In the genomic region with DNA sequence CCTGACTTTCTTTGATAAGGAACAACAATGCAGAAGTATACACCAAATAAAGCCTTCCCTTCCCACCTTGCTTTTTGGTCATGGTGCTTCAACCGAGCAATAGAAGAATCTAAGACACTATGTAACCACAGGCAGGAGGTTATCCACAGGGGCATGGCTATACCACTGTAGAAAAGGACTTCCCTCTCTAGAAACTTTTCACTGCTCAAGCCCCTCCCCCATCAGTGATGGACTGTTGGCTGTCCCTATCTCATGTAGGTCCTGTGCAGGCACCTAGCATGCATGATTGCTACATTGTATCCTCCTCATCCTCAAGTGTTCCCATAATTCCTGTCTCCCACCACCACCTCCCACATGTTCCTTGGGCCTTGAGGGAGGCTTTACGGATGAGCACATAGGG, we compare ENCODE assay signal across 19 mouse cellular contexts. TPM values are rescaled to one million over a fixed set of nuclear protein-coding genes. Genes with fewer than 3 reads are reported as not detected.
DNase-seq lines count a peak whose midpoint lies in the region; ATAC-seq and TF ChIP-seq lines count a peak whose summit lies in the region.
"Had no signal": no experiment of that assay in that cellular context is flagged by ENCODE, and none has a peak within 500 bp of the region (broad histone marks: within the 10 kb centered on the region; RNA-seq: fewer than 3 reads in every experiment).

No protein-coding gene starts in this region.

- no peaks in the 10 kb centered on the region for H3K27me3 ChIP-seq in G1E (ENCODE audit: insufficient read depth, low read length)
- H3K27me3 ChIP-seq in erythroblast, embryonic 14.5 days (ENCODE audit: control insufficient read depth), result no peaks in the 10 kb centered on the region; the same call in 1 of the 2 replicates
- no peaks in the 10 kb centered on the region; the same call in 1 of the 2 replicates for H3K27me3 ChIP-seq in liver, embryonic 15.5 days
- peaks cover 54% of the 10 kb centered on the region for H3K27me3 ChIP-seq in forebrain, embryonic 10.5 days (ENCODE audit: poor library complexity, severe bottlenecking)
- H3K27me3 ChIP-seq in limb, embryonic 10.5 days (ENCODE audit: low read depth, poor library complexity, severe bottlenecking), result peaks cover 12% of the 10 kb centered on the region; the same call in 1 of the 2 replicates

- peak overlapping the region; percentile 71 for H3K4me2 ChIP-seq in liver, embryonic 15.5 days
- H3K4me2 ChIP-seq: hindbrain, embryonic 13.5 days had no signal

- TF ChIP-seq CTCF in G1E (IDR thresholded peaks at IDR 0.05; ENCODE audit: low read depth, low read length), result no peak

- H3K4me3 ChIP-seq in G1E (ENCODE audit: low read depth, low read length), result peak overlapping the region; percentile 21; the same call in 1 of the 2 replicates
- H3K4me3 ChIP-seq in erythroblast, embryonic 14.5 days (replicated peaks), result peak overlapping the region; percentile 13
- no peak overlapping the region for H3K4me3 ChIP-seq in liver, embryonic 15.5 days (replicated peaks)
- no peak overlapping the region for H3K4me3 ChIP-seq in forebrain, embryonic 10.5 days
- no peak overlapping the region for H3K4me3 ChIP-seq in limb, embryonic 10.5 days
- H3K4me3 ChIP-seq: hindbrain, embryonic 13.5 days; layer of hippocampus, adult 2 months; left cerebral cortex, adult 2 months had no signal

- peaks cover 16% of the 10 kb centered on the region for H3K36me3 ChIP-seq in G1E (replicated peaks)
- H3K36me3 ChIP-seq in erythroblast, embryonic 14.5 days (ENCODE audit: control insufficient read depth), result peaks cover 14% of the 10 kb centered on the region
- no peaks in the 10 kb centered on the region for H3K36me3 ChIP-seq in liver, embryonic 15.5 days (replicated peaks)
- no peaks in the 10 kb centered on the region for H3K36me3 ChIP-seq in forebrain, embryonic 10.5 days (replicated peaks)
- H3K36me3 ChIP-seq in limb, embryonic 10.5 days, result no peaks in the 10 kb centered on the region
- H3K36me3 ChIP-seq: hindbrain, embryonic 13.5 days had no signal

- peaks cover 96% of the 10 kb centered on the region for H3K4me1 ChIP-seq in G1E (ENCODE audit: insufficient read depth, low read depth, low read length)
- peaks cover 95% of the 10 kb centered on the region for H3K4me1 ChIP-seq in erythroblast, embryonic 14.5 days (ENCODE audit: control insufficient read depth)
- H3K4me1 ChIP-seq in liver, embryonic 15.5 days (replicated peaks), result peaks cover 89% of the 10 kb centered on the region
- H3K4me1 ChIP-seq in forebrain, embryonic 10.5 days, result peaks cover 15% of the 10 kb centered on the region
- peaks cover 15% of the 10 kb centered on the region for H3K4me1 ChIP-seq in limb, embryonic 10.5 days

- H3K27ac ChIP-seq in liver, embryonic 15.5 days (replicated peaks), result peak overlapping the region; percentile 100
- H3K27ac ChIP-seq in forebrain, embryonic 10.5 days, result no peak overlapping the region
- H3K27ac ChIP-seq in limb, embryonic 10.5 days, result no peak overlapping the region
- H3K27ac ChIP-seq: hindbrain, embryonic 13.5 days; kidney, postnatal 0 days; layer of hippocampus, adult 2 months; left cerebral cortex, adult 2 months had no signal

- ATAC-seq in G1E (ENCODE audit: extremely low read depth, insufficient number of reproducible peaks, low FRiP score, poor library complexity, severe bottlenecking), result no peak
- ATAC-seq in liver, embryonic 15.5 days (ENCODE audit: insufficient read depth), result no peak; the same call in 1 of the 2 replicates
- no peak for ATAC-seq in CD4-positive, CD25-positive, alpha-beta regulatory T cell, adult 4 months
- ATAC-seq: lung, postnatal 0 days; midbrain, embryonic 16.5 days had no signal

- intact Hi-C loops in heart, postnatal 10 days (cut with DNase I), result no loop called here

- 50% methylated on average over 2 of the region's 2 CpGs for WGBS in liver, embryonic 15.5 days (ENCODE audit: insufficient replicate concordance)
- WGBS in forebrain, embryonic 10.5 days, result 86% methylated on average over 2 of the region's 2 CpGs
- WGBS in limb, embryonic 10.5 days, result 94% methylated on average over 2 of the region's 2 CpGs

- H3K9me3 ChIP-seq in G1E (replicated peaks), result peaks cover 8% of the 10 kb centered on the region
- peaks cover 2% of the 10 kb centered on the region; the same call in 1 of the 2 replicates for H3K9me3 ChIP-seq in erythroblast, embryonic 14.5 days (ENCODE audit: control insufficient read depth, low read length)
- no peaks in the 10 kb centered on the region for H3K9me3 ChIP-seq in liver, embryonic 15.5 days (replicated peaks)
- H3K9me3 ChIP-seq in forebrain, embryonic 10.5 days, result no peaks in the 10 kb centered on the region
- no peaks in the 10 kb centered on the region for H3K9me3 ChIP-seq in limb, embryonic 10.5 days (replicated peaks)
- H3K9me3 ChIP-seq: hindbrain, embryonic 13.5 days had no signal

- DNase-seq in heart, adult 11 months, result peak; percentile 72
- no peak for DNase-seq in heart, postnatal 10 days
- no peak for DNase-seq in G1E (ENCODE audit: low spot score)
- no peak for DNase-seq in forebrain, embryonic 10.5 days (ENCODE audit: extremely low spot score, low spot score)
- no peak for DNase-seq in limb, embryonic 10.5 days (ENCODE audit: low spot score)
- DNase-seq: cerebellum, adult 11 months; cerebellum, postnatal 14 days; heart, adult 18-20 months; right cerebral cortex, adult 18-20 months had no signal

- peak overlapping the region; percentile 25; the same call in 1 of the 2 replicates for H3K9ac ChIP-seq in liver, embryonic 15.5 days
- H3K9ac ChIP-seq: hindbrain, embryonic 13.5 days had no signal

RNA-seq across cellular contexts. Expression of gene Cldn10, which starts 7.2 kb away (rescaled TPM):
- under 1 TPM in 1 of 2 experiments, not detected in 1; 0.60 TPM for total RNA-seq in heart, postnatal 10 days (2021)
- total RNA-seq in G1E (2014; fragmentation: Nextera tagmentation), result not detected in 2 replicates
- total RNA-seq in G1E (2017), result 0.16 TPM in 1 of 2 replicates, not detected in the other
- polyA plus RNA-seq in G1E (2012), result not detected in 2 replicates
- polyA plus RNA-seq in erythroblast, embryonic 14.5 days (2012), result not detected in 2 replicates
- polyA plus RNA-seq in liver, embryonic 15.5 days (2015; fragmentation: Nextera tagmentation; extraction: Ambion mirVana), result 0.30 and 0.99 TPM in 2 replicates
- polyA plus RNA-seq in CD4-positive, CD25-positive, alpha-beta regulatory T cell, adult 4 months (2017; shearing (Covaris generic)), result 1 to 10 TPM; 2.6 to 2.7 TPM
- polyA plus RNA-seq in forebrain, embryonic 10.5 days (2016; fragmentation: Nextera tagmentation; extraction: Ambion mirVana), result 1.6 and 3.1 TPM in 2 replicates
- polyA plus RNA-seq in limb, embryonic 10.5 days (2016; fragmentation: Nextera tagmentation; extraction: Ambion mirVana), result 1.4 and 3.4 TPM in 2 replicates
- total RNA-seq: gastrocnemius, adult 8-10 months had no signal

Comparison
In these comparisons a context has a peak if more than half of its experiments do, and no peak if none do; other contexts are left out.
1. H3K4me3 ChIP-seq: peak in G1E (single experiment) and erythroblast, embryonic 14.5 days (single experiment); none in liver, embryonic 15.5 days (single experiment), forebrain, embryonic 10.5 days (single experiment) and limb, embryonic 10.5 days (single experiment).